Mouse (Mus musculus) ES-E14 (cell line): ENCODE measurements around the gene Ucn. TPM values are rescaled to one million over a fixed set of nuclear protein-coding genes. Genes with fewer than 3 reads are reported as not detected.

Experiments used
- DNase-seq: peaks from one replicate; pipeline ENCODE4 v3.0.0-alpha.2; 2013; ENCODE audit warnings: low read depth, low spot score
- H3K27ac ChIP-seq: 2 replicates; pipeline ENCODE4 v1.5.1; 2012; ENCODE audit warnings: low read depth, mild to moderate bottlenecking, low read length, moderate library complexity, mixed read lengths; ENCODE audit not compliant: poor library complexity, insufficient read depth, severe bottlenecking
- H3K36me3 ChIP-seq: 2 replicates; pipeline ENCODE4 v1.6.1; 2012; ENCODE audit warnings: mild to moderate bottlenecking, low read length, moderate library complexity, mixed read lengths; ENCODE audit not compliant: control insufficient read depth, poor library complexity, insufficient read depth, severe bottlenecking
- H3K4me1 ChIP-seq, 2 experiments: fragments of 150-350 bp in 1 of 2; sonication (generic) in 1 of 2; 2 replicates each; pipeline ENCODE4 v1.6.1; 2012; ENCODE audit warnings: low read length in 2 of 2, mild to moderate bottlenecking in 1 of 2, mixed read lengths in 1 of 2; ENCODE audit not compliant: control insufficient read depth in 2 of 2, insufficient read depth in 2 of 2, poor library complexity in 1 of 2
- H3K4me3 ChIP-seq, 2 experiments: fragments of 150-350 bp in 1 of 2; sonication (generic) in 1 of 2; 2 replicates each; pipeline ENCODE4 v1.5.1; 2012; ENCODE audit warnings: low read length in 2 of 2, low read depth in 1 of 2, mild to moderate bottlenecking in 1 of 2, mixed read lengths in 1 of 2; ENCODE audit not compliant: insufficient read depth in 1 of 2, poor library complexity in 1 of 2, severe bottlenecking in 1 of 2
- H3K9ac ChIP-seq: 2 replicates; pipeline ENCODE4 v1.6.1; 2012; ENCODE audit warnings: low read depth, mild to moderate bottlenecking, low read length, mixed read lengths; ENCODE audit not compliant: poor library complexity, insufficient read depth, severe bottlenecking
- H3K9me3 ChIP-seq: fragments of 150-350 bp; sonication (generic); 2 replicates; pipeline ENCODE4 v1.6.1; 2012; ENCODE audit warnings: low read depth, mild to moderate bottlenecking, low read length; ENCODE audit not compliant: control insufficient read depth, insufficient read depth
- CHD2 ChIP-seq: IDR thresholded peaks from 2 replicates; pipeline ENCODE4 v1.6.1; 2014; ENCODE audit warnings: mild to moderate bottlenecking, low read depth, low read length, inconsistent platforms
- HCFC1 ChIP-seq: IDR thresholded peaks from 2 replicates; pipeline ENCODE4 v1.6.1; 2012; ENCODE audit warnings: low read length, inconsistent platforms, borderline replicate concordance; ENCODE audit not compliant: insufficient read depth
- MAFK ChIP-seq: IDR thresholded peaks from 2 replicates; pipeline ENCODE4 v1.6.1; 2014; ENCODE audit warnings: mild to moderate bottlenecking, low read depth, low read length, inconsistent platforms; ENCODE audit not compliant: insufficient read depth
- ZC3H11A ChIP-seq: IDR thresholded peaks from 2 replicates; pipeline ENCODE4 v1.6.1; 2012; ENCODE audit warnings: low read depth, mild to moderate bottlenecking, inconsistent platforms, low read length, borderline replicate concordance
- ZNF384 ChIP-seq: IDR thresholded peaks from 2 replicates; pipeline ENCODE4 v1.6.1; 2012; ENCODE audit warnings: low read depth, low read length, inconsistent platforms
- in situ Hi-C, 2 experiments: fragments of 600-800 bp; cut with MboI; formaldehyde crosslinking; loops; one replicate each; pipeline ENCODE4 v1.15.1; 2025; ENCODE audit warnings: low sequenced_read_pairs in 2 of 2, inconsistent platforms in 1 of 2; ENCODE audit not compliant: unreplicated experiment in 2 of 2
- total RNA-seq: library from RNA; depleted of rRNA; stranded (reverse); fragments of 300-350 nt; gene quantifications from 2 replicates; pipeline ENCODE4 v1.2.3, GENCODE M21; 2012

Ucn gene
- total RNA-seq, 1 experiment = not detected

- Histone ChIP-seq H3K4me3 (peak overlapping the region; percentile 71 to 92; a peak in 1 of 4 replicates), H3K27ac (no peak overlapping the region), H3K36me3 (no peaks in the 10 kb centered on the region), H3K9ac (no peak overlapping the region), H3K9me3 (no peaks in the 10 kb centered on the region), H3K4me1 (peaks cover 2 to 6% of the 10 kb centered on the region in 2 experiments; a peak in 2 of 4 replicates)
- DNase-seq = no peak
- no peak for TF ChIP-seq ZNF384
- in situ Hi-C loops = no loop called here
Measured at GRCm38 (mm10) chr5:31095711-31096480, 42.7 kb downstream of the Ucn start.

DNA sequence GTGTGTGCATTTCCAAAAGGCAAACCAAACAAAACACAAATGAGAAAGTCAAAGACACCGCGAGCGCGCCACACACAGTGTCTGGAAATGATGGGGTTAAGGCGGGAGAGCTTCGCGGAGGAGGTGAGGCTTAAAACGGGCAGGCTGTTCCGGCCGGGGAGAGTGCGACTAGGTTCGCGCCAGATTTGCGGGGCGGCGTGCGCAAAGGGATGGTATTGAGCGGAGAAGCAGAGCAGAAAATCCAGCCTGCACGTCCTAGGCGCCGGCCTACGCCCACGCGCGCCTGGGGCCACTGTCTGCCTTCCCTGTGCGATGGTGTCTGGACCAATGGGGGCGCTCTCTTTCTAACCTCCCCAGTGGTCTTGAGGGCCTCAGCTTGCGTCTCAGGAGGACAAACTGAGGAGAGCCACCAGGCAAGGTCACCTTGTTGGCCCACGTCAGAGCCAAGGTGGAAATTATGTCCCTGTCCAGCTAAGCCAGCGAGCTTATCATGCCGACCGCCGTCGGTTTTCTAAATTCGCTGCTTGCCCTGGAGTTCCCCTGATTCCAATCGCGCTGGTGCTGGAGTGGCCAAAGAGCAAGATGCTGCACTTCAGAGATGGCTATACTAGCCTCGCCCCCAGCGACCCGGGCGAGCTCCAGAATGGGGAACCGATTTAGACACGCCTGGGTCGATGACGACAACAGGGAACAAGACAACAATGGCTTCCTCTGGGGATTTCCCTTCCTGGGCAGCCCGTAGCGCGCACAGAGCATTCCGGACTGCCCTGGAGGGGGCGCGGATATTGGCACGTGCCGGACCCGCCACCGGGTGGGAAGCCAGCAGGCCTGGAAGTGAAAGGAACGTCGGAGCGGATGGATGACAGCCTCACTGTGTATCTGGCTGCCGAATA is 43.6 kb downstream of the Ucn start:
- no peaks in the 10 kb centered on the region for H3K9me3 ChIP-seq
- no peaks in the 10 kb centered on the region for H3K36me3 ChIP-seq
- H3K4me1 ChIP-seq = peaks cover 2 to 6% of the 10 kb centered on the region in 2 experiments; a peak in 2 of 4 replicates
- DNase-seq = no peak
- in situ Hi-C loops = no loop called here
- H3K9ac ChIP-seq = peak overlapping the region; percentile 36
- no peak overlapping the region for H3K27ac ChIP-seq
- no peak for TF ChIP-seq ZNF384
- TF ChIP-seq HCFC1 = no peak
- no peak for TF ChIP-seq ZC3H11A
- TF ChIP-seq MAFK = no peak
- peak overlapping the region; percentile 71 to 92 for H3K4me3 ChIP-seq

DNA sequence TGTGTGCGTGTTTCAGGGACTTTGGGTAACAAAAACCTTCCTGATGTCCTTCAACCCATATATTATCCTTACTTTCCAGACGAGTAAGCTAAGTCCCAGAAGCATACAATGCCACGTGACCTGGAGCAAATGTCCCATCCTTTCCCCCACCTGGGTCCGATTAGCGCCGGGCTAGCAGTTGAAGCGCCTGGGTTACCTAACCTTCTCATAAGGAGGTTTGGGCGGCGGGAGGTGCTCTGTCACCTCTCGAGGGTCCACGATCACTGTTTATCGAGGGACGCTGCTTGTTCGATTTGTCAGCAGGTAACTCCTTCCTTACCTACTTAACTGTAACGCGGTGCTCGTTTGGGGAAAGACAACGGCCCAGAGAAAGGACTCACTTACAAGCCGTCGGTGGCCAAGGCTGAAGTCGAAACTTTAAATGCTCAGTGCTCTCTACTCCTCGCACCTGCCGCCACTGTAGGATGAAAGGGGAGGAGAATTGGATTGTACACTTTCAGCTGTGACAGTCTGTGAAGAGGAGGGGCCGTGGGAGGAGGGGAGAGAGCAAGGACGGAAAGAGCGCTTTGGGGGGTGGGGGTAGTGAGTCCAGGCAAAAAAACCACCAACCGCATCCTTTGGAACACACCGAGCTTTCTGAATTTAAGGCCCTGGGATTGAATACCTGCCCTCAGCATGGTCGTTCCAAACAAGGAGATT is 44.4 kb downstream of the Ucn start:
- Histone ChIP-seq H3K36me3 (no peaks in the 10 kb centered on the region), H3K9me3 (no peaks in the 10 kb centered on the region), H3K9ac (peak overlapping the region; percentile 36; the same call in 1 of the 2 replicates), H3K4me3 (peak overlapping the region; percentile 71 to 92; a peak in 3 of 4 replicates), H3K4me1 (peaks cover 2 to 6% of the 10 kb centered on the region in 2 experiments; a peak in 2 of 4 replicates), H3K27ac (no peak overlapping the region)
- in situ Hi-C loops = no loop called here
- TF ChIP-seq ZNF384 (no peak), MAFK (no peak), CHD2 (no peak), HCFC1 (no peak), ZC3H11A (no peak)
- DNase-seq = no peak

DNA sequence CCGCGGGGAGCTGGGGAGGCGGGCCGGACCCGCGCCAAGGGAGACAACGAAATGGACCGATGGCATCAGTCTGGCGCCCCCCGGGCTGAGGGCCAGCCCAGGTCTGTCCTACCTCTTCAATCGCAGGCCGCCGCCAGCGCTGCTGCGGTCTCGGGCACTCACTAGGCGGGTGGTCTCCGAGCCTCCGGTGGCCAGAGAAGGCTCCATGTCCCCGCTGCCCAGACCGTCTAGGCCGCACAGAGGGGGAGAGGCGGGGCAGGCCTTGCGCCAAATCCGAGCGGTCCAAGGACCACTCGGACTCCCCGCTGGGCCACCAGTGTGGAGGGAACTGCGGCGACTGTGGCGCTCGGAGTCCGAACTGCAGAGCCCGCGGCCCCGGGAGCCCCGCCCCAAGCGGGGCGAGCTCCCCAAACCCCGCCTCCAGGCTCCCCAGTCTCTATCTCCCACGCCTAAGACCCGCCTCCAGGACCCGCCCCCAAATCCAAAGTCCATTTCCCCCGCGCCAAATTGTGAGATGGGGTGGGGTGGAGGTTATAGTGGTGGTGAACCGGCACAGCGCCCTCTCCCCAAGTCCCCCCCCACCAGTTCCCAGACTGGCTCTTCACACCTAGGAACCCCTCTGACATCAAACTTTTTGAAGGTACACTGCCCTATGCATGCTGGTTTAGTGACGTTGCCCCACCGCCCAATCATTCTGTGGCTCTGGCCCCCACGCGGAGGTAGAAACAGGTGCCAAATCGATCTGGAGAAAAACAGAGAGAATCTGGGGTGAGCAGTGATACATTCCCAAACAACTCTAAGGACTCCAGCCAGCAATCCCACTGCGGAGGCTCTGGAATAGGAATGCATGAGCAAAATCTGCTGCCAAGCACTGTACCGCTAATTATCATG is 45.2 kb downstream of the Ucn start:
- Histone ChIP-seq H3K9ac (peak overlapping the region; percentile 61), H3K4me1 (peaks cover 2 to 8% of the 10 kb centered on the region in 2 experiments; a peak in 2 of 4 replicates), H3K36me3 (no peaks in the 10 kb centered on the region), H3K27ac (no peak overlapping the region), H3K4me3 (peak overlapping the region; percentile 71 to 92), H3K9me3 (no peaks in the 10 kb centered on the region)
- no peak for DNase-seq
- no peak for TF ChIP-seq CHD2
- TF ChIP-seq ZC3H11A = no peak
- no peak for TF ChIP-seq MAFK
- TF ChIP-seq HCFC1 = no peak
- no peak for TF ChIP-seq ZNF384
- in situ Hi-C loops = no loop called here
